Mouse (Mus musculus) stomach, embryonic 14.5 days (tissue): ENCODE measurements at regions not wholly inside any gene's neighbourhood (a gene's known extent, or its start where the extent isn't known, plus 50 kb on each side); places are given as distances from the start of the nearest gene placed in this dataset.

ENCODE experiments used
- ATAC-seq: fragments of 200-750 bp; cut with Nextera tagmentation; 2 replicates; pipeline ENCODE4 v1.8.0; 2017; ENCODE audit warnings: low read depth, moderate TSS enrichment; ENCODE audit not compliant: insufficient number of reproducible peaks, insufficient read depth, low FRiP score
- H3K27ac ChIP-seq: fragments of 300-500 bp; sonication (generic); 2 replicates; pipeline ENCODE4 v1.5.1; 2014; ENCODE audit warnings: mild to moderate bottlenecking, low read length, moderate library complexity, mixed read lengths
- H3K27me3 ChIP-seq: fragments of 300-500 bp; sonication (generic); 2 replicates; pipeline ENCODE4 v1.6.1; 2014; ENCODE audit warnings: low read length, control low read depth, mixed read lengths; ENCODE audit not compliant: control insufficient read depth, insufficient read depth
- H3K36me3 ChIP-seq: fragments of 300-500 bp; sonication (generic); 2 replicates; pipeline ENCODE4 v1.6.1; 2014; ENCODE audit warnings: mild to moderate bottlenecking, control low read depth, low read length, moderate library complexity, mixed read lengths; ENCODE audit not compliant: control insufficient read depth, insufficient read depth
- H3K4me1 ChIP-seq: fragments of 300-500 bp; sonication (generic); 2 replicates; pipeline ENCODE4 v1.6.1; 2014; ENCODE audit warnings: low read length, control low read depth, mixed read lengths; ENCODE audit not compliant: control insufficient read depth, insufficient read depth
- H3K4me2 ChIP-seq: fragments of 300-500 bp; sonication (generic); replicated peaks from 2 replicates; pipeline ENCODE4 v1.6.1; 2014; ENCODE audit warnings: low read depth, low read length, control low read depth
- H3K4me3 ChIP-seq: fragments of 300-500 bp; sonication (generic); 2 replicates; pipeline ENCODE4 v1.5.1; 2014; ENCODE audit warnings: low read depth, low read length, control low read depth
- H3K9ac ChIP-seq: fragments of 300-500 bp; sonication (generic); replicated peaks from 2 replicates; pipeline ENCODE4 v1.6.1; 2014; ENCODE audit warnings: low read depth, mild to moderate bottlenecking, control low read depth, low read length, moderate library complexity, mixed read lengths
- H3K9me3 ChIP-seq: fragments of 300-500 bp; sonication (generic); 2 replicates; pipeline ENCODE4 v1.6.1; 2016; ENCODE audit warnings: low read depth, low read length, control low read depth; ENCODE audit not compliant: control insufficient read depth
- WGBS: fragments of 180-500 bp; shearing (Covaris S2); extraction: QIAGEN DNeasy Blood & Tissue Kit; methylation state at CpG from one replicate; pipeline ENCODE4 v1.1.7; 2014; 5-methylcytosine and 5-hydroxymethylcytosine counted together

- 51% methylated on average over 15 of the region's 15 CpGs for WGBS
- H3K36me3 ChIP-seq, result no peaks in the 10 kb centered on the region
- H3K27me3 ChIP-seq, result no peaks in the 10 kb centered on the region
- no peak for ATAC-seq
- no peak overlapping the region for H3K9ac ChIP-seq
- H3K4me2 ChIP-seq, result no peak overlapping the region
- H3K27ac ChIP-seq, result no peak overlapping the region
- H3K4me1 ChIP-seq, result no peaks in the 10 kb centered on the region
- no peaks in the 10 kb centered on the region for H3K9me3 ChIP-seq
- H3K4me3 ChIP-seq, result no peak overlapping the region
Measured at GRCm38 (mm10) chr8:88972993-88973690, 70.8 kb downstream of the Sall1 start.

- Histone ChIP-seq H3K4me2 (no peak overlapping the region), H3K4me1 (no peaks in the 10 kb centered on the region), H3K27ac (no peak overlapping the region), H3K9ac (no peak overlapping the region), H3K36me3 (no peaks in the 10 kb centered on the region), H3K27me3 (no peaks in the 10 kb centered on the region), H3K9me3 (peaks cover 6% of the 10 kb centered on the region; the same call in 1 of the 2 replicates), H3K4me3 (no peak overlapping the region)
- no peak for ATAC-seq
Measured at GRCm38 (mm10) chr8:88958843-88959242, 85.1 kb downstream of the Sall1 start.

DNA sequence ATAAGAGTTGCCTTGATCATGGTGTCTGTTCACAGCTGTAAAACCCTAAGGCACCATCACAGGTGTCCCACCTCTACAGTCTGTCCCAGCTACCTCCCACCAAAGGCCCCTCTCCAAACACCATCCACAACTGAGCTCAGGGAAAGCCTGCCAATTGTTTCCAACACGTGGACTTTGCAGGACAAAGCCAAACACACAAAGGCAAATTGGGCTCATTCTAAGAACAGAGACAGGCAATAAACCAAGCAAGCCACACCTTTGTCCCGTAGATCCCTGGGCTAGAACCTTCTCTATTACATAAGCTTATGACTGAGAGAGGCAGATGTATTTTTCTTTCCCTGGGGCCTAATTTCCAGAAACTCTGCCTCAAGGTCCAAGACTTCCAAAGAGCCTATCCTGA, 90.8 kb downstream of the Sall1 start:
- Histone ChIP-seq H3K36me3 (no peaks in the 10 kb centered on the region), H3K4me3 (no peak overlapping the region), H3K27ac (no peak overlapping the region), H3K4me1 (no peaks in the 10 kb centered on the region), H3K4me2 (no peak overlapping the region), H3K27me3 (no peaks in the 10 kb centered on the region), H3K9me3 (peaks cover 6% of the 10 kb centered on the region; the same call in 1 of the 2 replicates), H3K9ac (no peak overlapping the region)
- ATAC-seq, result no peak
- 58% methylated on average over 2 of the region's 2 CpGs for WGBS

- WGBS, result 71% methylated on average over 7 of the region's 7 CpGs
Measured at GRCm38 (mm10) chr8:88951829-88952155, 92.2 kb downstream of the Sall1 start.

DNA sequence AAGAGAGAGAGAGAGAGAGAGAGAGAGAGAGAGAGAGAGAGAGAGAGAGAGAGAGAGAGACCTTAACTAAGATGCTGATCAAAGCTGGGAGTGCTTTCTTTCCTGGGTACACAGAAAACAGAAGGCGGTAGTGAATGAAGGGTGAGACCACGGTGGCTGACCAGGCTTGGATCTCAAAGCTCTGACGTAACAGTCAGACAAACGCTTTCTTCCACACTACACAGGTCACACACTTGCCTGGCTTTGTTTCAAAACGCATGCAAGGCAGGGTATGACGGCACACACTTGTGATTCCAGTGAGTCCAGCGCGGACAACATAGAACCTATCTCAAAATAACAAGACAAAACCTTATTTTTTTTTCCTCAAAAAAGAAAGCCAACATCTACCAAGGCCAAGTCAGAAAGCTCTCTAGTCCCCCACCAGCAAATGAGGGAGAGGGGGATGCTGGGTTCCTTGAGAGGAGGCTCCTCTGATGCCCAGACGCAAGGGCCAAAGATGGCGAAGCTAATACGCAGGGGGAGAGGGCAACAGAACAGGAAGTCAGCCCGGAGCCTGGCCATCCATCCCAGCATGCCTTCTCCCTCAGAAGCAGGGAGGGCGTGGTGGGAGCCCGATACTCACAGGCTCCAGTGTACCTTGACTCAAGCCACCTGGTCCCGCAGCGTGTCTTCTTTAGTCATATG, 92.7 kb downstream of the Sall1 start:
- Histone ChIP-seq H3K27ac (no peak overlapping the region), H3K4me1 (no peaks in the 10 kb centered on the region), H3K4me3 (no peak overlapping the region), H3K27me3 (no peaks in the 10 kb centered on the region), H3K9me3 (no peaks in the 10 kb centered on the region), H3K36me3 (no peaks in the 10 kb centered on the region), H3K4me2 (no peak overlapping the region), H3K9ac (no peak overlapping the region)
- WGBS, result 71% methylated on average over 16 of the region's 16 CpGs
- ATAC-seq, result no peak

More at GRCm38 (mm10) chr8:88951829-88952155, 92.2 kb downstream of the Sall1 start:
- H3K4me1 ChIP-seq, result no peaks in the 10 kb centered on the region
- H3K36me3 ChIP-seq, result no peaks in the 10 kb centered on the region
- no peak overlapping the region for H3K4me2 ChIP-seq
- no peaks in the 10 kb centered on the region for H3K27me3 ChIP-seq
- H3K4me3 ChIP-seq, result no peak overlapping the region
- no peak overlapping the region for H3K27ac ChIP-seq
- ATAC-seq, result no peak
- peaks cover 2% of the 10 kb centered on the region; the same call in 1 of the 2 replicates for H3K9me3 ChIP-seq
- no peak overlapping the region for H3K9ac ChIP-seq

- Histone ChIP-seq H3K27ac (no peak overlapping the region), H3K9ac (no peak overlapping the region), H3K4me2 (no peak overlapping the region), H3K4me3 (no peak overlapping the region), H3K36me3 (no peaks in the 10 kb centered on the region), H3K4me1 (no peaks in the 10 kb centered on the region), H3K27me3 (no peaks in the 10 kb centered on the region), H3K9me3 (no peaks in the 10 kb centered on the region)
- WGBS, result 93% methylated on average over 6 of the region's 6 CpGs
- ATAC-seq, result no peak
Measured at GRCm38 (mm10) chr8:88949975-88950374, 94.0 kb downstream of the Sall1 start.

GRCm38 (mm10) chr8:88948981-88949380, 95.0 kb downstream of the Sall1 start:
- Histone ChIP-seq H3K9ac (no peak overlapping the region), H3K4me3 (no peak overlapping the region), H3K9me3 (no peaks in the 10 kb centered on the region), H3K27me3 (no peaks in the 10 kb centered on the region), H3K27ac (no peak overlapping the region), H3K36me3 (no peaks in the 10 kb centered on the region), H3K4me2 (no peak overlapping the region), H3K4me1 (no peaks in the 10 kb centered on the region)
- ATAC-seq, result no peak
- WGBS, result 82% methylated on average over 16 of the region's 16 CpGs

GRCm38 (mm10) chr8:88948328-88948727, 95.6 kb downstream of the Sall1 start:
- no peak for ATAC-seq
- Histone ChIP-seq H3K36me3 (no peaks in the 10 kb centered on the region), H3K9ac (no peak overlapping the region), H3K4me3 (no peak overlapping the region), H3K9me3 (no peaks in the 10 kb centered on the region), H3K27ac (no peak overlapping the region), H3K27me3 (no peaks in the 10 kb centered on the region), H3K4me2 (no peak overlapping the region), H3K4me1 (no peaks in the 10 kb centered on the region)
- WGBS, result 74% methylated on average over 6 of the region's 6 CpGs

- Histone ChIP-seq H3K4me2 (no peak overlapping the region), H3K27me3 (no peaks in the 10 kb centered on the region), H3K4me3 (no peak overlapping the region), H3K36me3 (no peaks in the 10 kb centered on the region), H3K9ac (no peak overlapping the region), H3K27ac (no peak overlapping the region), H3K9me3 (no peaks in the 10 kb centered on the region), H3K4me1 (no peaks in the 10 kb centered on the region)
- no peak for ATAC-seq
- 69% methylated on average over 3 of the region's 3 CpGs for WGBS
Measured at GRCm38 (mm10) chr8:88947384-88947783, 96.6 kb downstream of the Sall1 start.
